Mouse (Mus musculus) regulatory T cell (primary cell): ENCODE measurements around the gene Hirip3.
"Not testable (repeated sequence)": the region's sequence is repeated elsewhere in the genome, so short reads cannot be mapped to it uniquely, and the experiment has no call there.

Source experiments
- in situ Hi-C: fragments of 300-600 bp; cut with MboI, MseI; formaldehyde crosslinking; loops from one replicate; pipeline ENCODE4 v1.15.1; 2025; ENCODE audit warnings: high pct_unique_total_duplicates

Hirip3 gene

GRCm38 (mm10) chr7:126853454-126853853 lies 8.3 kb upstream of the Hirip3 start:
- in situ Hi-C loops: no loop called here

GRCm38 (mm10) chr7:126855641-126856040 lies 6.1 kb upstream of the Hirip3 start:
- in situ Hi-C loops: no loop called here

- in situ Hi-C loops: no loop called here
Observed at GRCm38 (mm10) chr7:126856741-126857420, 4.9 kb upstream of the Hirip3 start.

GRCm38 (mm10) chr7:126860987-126861386 lies 785 bp upstream of the Hirip3 start:
- in situ Hi-C loops: no loop called here

- in situ Hi-C loops: no loop called here
Observed at GRCm38 (mm10) chr7:126862147-126862784, 494 bp downstream of the Hirip3 start, which contains the start of gene Ino80e. Ino80e (minus strand) TSS chr7:126862377.

- in situ Hi-C loops: no loop called here
Observed at GRCm38 (mm10) chr7:126863791-126864190, 2.0 kb downstream of the Hirip3 start.

- in situ Hi-C loops: no loop called here
Observed at GRCm38 (mm10) chr7:126867534-126867933, 5.8 kb downstream of the Hirip3 start.

- in situ Hi-C loops: no loop called here
Observed at GRCm38 (mm10) chr7:126868003-126868402, 6.2 kb downstream of the Hirip3 start.

GRCm38 (mm10) chr7:126869780-126870519 lies 8.2 kb downstream of the Hirip3 start:
- in situ Hi-C loops: no loop called here

GRCm38 (mm10) chr7:126870520-126870891 lies 8.7 kb downstream of the Hirip3 start:
- in situ Hi-C loops: no loop called here

- in situ Hi-C loops: loop anchor here (5.0 kb wide), 1 partner anchor 50 kb away; the partner anchor contains the start of gene Kctd13
Observed at GRCm38 (mm10) chr7:126877239-126877638, 15.5 kb downstream of the Hirip3 start.

- in situ Hi-C loops: no loop called here
Observed at GRCm38 (mm10) chr7:126881040-126881439, 19.3 kb downstream of the Hirip3 start.

- in situ Hi-C loops: no loop called here
Observed at GRCm38 (mm10) chr7:126883731-126884181, 22.0 kb downstream of the Hirip3 start.

- in situ Hi-C loops: no loop called here
Observed at GRCm38 (mm10) chr7:126884286-126885164, 22.8 kb downstream of the Hirip3 start, which contains the start of gene Taok2. Taok2 (minus strand) TSS chr7:126884703.

GRCm38 (mm10) chr7:126887281-126887680 lies 25.5 kb downstream of the Hirip3 start:
- in situ Hi-C loops: no loop called here

GRCm38 (mm10) chr7:126888852-126889251 lies 27.1 kb downstream of the Hirip3 start:
- in situ Hi-C loops: no loop called here

GRCm38 (mm10) chr7:126896912-126897311 lies 35.1 kb downstream of the Hirip3 start:
- in situ Hi-C loops: no loop called here

GRCm38 (mm10) chr7:126897390-126898101 lies 35.8 kb downstream of the Hirip3 start:
- in situ Hi-C loops: no loop called here

- in situ Hi-C loops: no loop called here
Observed at GRCm38 (mm10) chr7:126898102-126898990, 36.6 kb downstream of the Hirip3 start.

- in situ Hi-C loops: not testable (repeated sequence)
Observed at GRCm38 (mm10) chr7:126899781-126900180, 38.0 kb downstream of the Hirip3 start.
